Mouse (Mus musculus): Measurements from ENCODE around the gene Olfr866.

Gene Olfr866

GRCm38 (mm10) chr9:20027935-20028334 lies at the start of gene Olfr866:
Olfr866 (minus strand) TSS chr9:20028035.
- DNase-seq (ENCODE audit: low spot score in 2 of 2) = no peak

- no peak for DNase-seq (ENCODE audit: low spot score in 2 of 2)
These were observed 45.8 kb upstream of the Olfr866 start for GRCm38 (mm10) chr9:20073523-20074177.

- DNase-seq (ENCODE audit: low spot score in 2 of 2) = no peak
These were observed 43.5 kb upstream of the Olfr866 start for GRCm38 (mm10) chr9:20071291-20071690.

DNA sequence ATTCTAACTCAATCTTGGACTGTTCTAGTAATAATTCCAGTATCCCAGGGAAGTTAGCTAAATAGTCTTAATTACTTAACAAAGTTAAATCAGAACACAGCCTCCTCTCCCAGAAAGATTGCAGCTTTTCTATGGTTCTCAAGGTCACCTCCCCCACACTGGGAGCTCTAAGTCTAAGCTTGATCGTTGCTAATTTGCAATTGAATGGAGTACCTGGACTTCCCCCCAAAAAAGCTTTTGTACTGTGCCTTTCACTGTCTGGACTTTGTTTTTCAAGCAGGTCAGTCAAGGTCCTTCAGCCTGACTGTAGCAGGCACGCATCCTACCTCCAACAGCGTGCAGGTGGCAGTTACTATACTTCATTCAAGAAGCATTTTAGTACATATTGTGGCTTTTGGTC lies 42.4 kb upstream of the Olfr866 start:
- no peak for DNase-seq (ENCODE audit: low spot score in 2 of 2)

GRCm38 (mm10) chr9:20057462-20057861 lies 29.6 kb upstream of the Olfr866 start, which contains the start of gene Olfr867:
Olfr867 (minus strand) TSS chr9:20057562.
- DNase-seq (ENCODE audit: low spot score in 2 of 2) = no peak

GRCm38 (mm10) chr9:20047964-20048363 lies 20.1 kb upstream of the Olfr866 start:
- DNase-seq (ENCODE audit: low spot score in 2 of 2) = no peak

Data from cerebellum, postnatal 4 days (tissue).